Mouse (Mus musculus) midbrain, postnatal 0 days (tissue): ENCODE results near the gene Slc46a1. TPM values are rescaled to one million over a fixed set of nuclear protein-coding genes. Genes with fewer than 3 reads are reported as not detected.
A peak's percentile ranks its signal among the peaks of the same experiment; 100 is the strongest.

ENCODE experiments used
- ATAC-seq: fragments of 200-750 bp; cut with Nextera tagmentation; 2 replicates; pipeline ENCODE4 v1.8.0; 2017; ENCODE audit warnings: moderate number of reproducible peaks, mild to moderate bottlenecking, moderate TSS enrichment, moderate library complexity; ENCODE audit not compliant: low FRiP score
- DNase-seq: peaks from one replicate; pipeline ENCODE4 v3.0.0-alpha.2; 2015; ENCODE audit warnings: low spot score
- H3K27ac ChIP-seq: fragments of 300-500 bp; sonication (generic); 2 replicates; pipeline ENCODE4 v1.5.1; 2014; ENCODE audit warnings: low read depth, mild to moderate bottlenecking, low read length, mixed read lengths
- H3K27me3 ChIP-seq: fragments of 300-500 bp; sonication (generic); 2 replicates; pipeline ENCODE4 v1.6.1; 2014; ENCODE audit warnings: low read length, control low read depth, mixed read lengths; ENCODE audit not compliant: insufficient read depth
- H3K36me3 ChIP-seq: fragments of 300-500 bp; sonication (generic); 2 replicates; pipeline ENCODE4 v1.6.1; 2014; ENCODE audit warnings: low read length, control low read depth, mixed read lengths; ENCODE audit not compliant: insufficient read depth
- H3K4me1 ChIP-seq: fragments of 300-500 bp; sonication (generic); 2 replicates; pipeline ENCODE4 v1.6.1; 2014; ENCODE audit warnings: mild to moderate bottlenecking, control low read depth, antibody characterized with exemption, low read length, mixed read lengths; ENCODE audit not compliant: insufficient read depth
- H3K4me2 ChIP-seq: fragments of 300-500 bp; sonication (generic); 2 replicates; pipeline ENCODE4 v1.6.1; 2014; ENCODE audit warnings: low read depth, mild to moderate bottlenecking, low read length, mixed read lengths; ENCODE audit not compliant: poor library complexity, severe bottlenecking
- H3K4me3 ChIP-seq: fragments of 300-500 bp; sonication (generic); 2 replicates; pipeline ENCODE4 v1.5.1; 2014; ENCODE audit warnings: low read depth, mild to moderate bottlenecking, low read length, moderate library complexity
- H3K9ac ChIP-seq: fragments of 300-500 bp; sonication (generic); replicated peaks from 2 replicates; pipeline ENCODE4 v1.6.1; 2014; ENCODE audit warnings: mild to moderate bottlenecking, low read length, moderate library complexity, mixed read lengths; ENCODE audit not compliant: poor library complexity, severe bottlenecking
- H3K9me3 ChIP-seq: fragments of 300-500 bp; sonication (generic); 2 replicates; pipeline ENCODE4 v1.6.1; 2016; ENCODE audit warnings: low read length, control low read depth
- CTCF ChIP-seq: IDR thresholded peaks from 2 replicates; pipeline ENCODE4 v1.5.1; 2016; ENCODE audit warnings: antibody characterized with exemption, mild to moderate bottlenecking
- whole genome bisulfite sequencing: fragments of 180-500 bp; shearing (Covaris S2); extraction: QIAGEN DNeasy Blood & Tissue Kit; methylation state at CpG from one replicate; pipeline ENCODE4 v1.1.7; 2014; 5-methylcytosine and 5-hydroxymethylcytosine counted together
- polyA plus RNA-seq: library from polyadenylated mRNA; unstranded; fragments of >200 nt; fragmentation: Nextera tagmentation; extraction: Ambion mirVana; gene quantifications from 2 replicates; pipeline ENCODE4 v1.2.1, GENCODE M21; 2015
- total RNA-seq: library from RNA; depleted of rRNA; stranded (reverse); fragments of >200 nt; gene quantifications from 2 replicates; pipeline ENCODE4 v1.2.3, GENCODE M21; 2014; rRNA removed

The Slc46a1 gene
- total and polyA plus RNA-seq, 2 experiments from 2014 or later, result 17.5 to 19.1 TPM

DNA sequence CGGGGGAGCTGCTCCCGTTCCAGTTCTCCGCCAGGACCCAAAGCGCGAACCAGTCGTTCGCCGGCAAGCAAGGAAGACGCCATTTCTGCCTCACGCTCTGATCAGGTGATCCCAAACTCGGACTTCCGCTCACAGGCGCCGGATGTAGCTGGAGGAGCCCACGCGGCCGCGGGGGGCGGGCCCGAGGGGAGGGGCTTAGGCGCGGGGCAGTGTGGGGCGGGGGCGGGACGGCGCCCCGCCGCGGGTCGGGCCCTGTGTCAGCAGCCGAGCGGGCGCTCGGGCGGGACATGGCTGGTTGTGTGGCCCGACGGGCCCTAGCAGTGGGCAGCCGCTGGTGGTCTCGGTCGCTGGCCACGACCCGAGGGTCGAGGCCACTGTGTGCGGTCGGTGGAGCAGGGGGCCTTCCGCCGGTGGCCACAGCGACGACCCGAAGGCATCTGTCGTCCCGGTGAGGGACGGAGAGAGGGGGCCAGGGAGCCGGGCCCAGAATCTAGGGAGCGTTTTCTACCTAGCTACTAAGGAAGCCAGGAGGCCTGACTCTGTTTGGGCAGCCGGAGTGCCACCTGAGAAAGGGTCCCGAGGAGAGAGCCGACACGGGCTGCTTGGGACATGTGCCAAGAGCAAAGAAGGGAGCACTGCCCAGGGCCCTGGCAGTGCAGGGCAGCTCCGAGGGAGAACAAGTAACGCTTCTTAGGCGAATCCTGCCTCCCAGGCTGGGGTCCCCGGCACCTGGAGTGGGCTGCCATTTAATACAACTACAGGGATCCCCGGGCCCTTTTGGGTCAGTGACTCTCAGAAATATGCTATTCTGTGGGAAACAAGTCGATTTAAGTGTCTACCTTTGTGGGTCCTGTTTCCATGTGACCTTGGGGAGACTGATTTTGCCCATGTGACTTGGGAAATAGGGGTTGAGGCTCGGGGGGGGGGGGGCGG, 46.8 kb downstream of the Slc46a1 start, which contains the start of the genes Tmem199 and Poldip2:
Gene Tmem199, minus strand, starts transcription at position 148 of the 933 bp plus-strand sequence.
Gene Poldip2, plus strand, starts transcription at position 169 of the 933 bp plus-strand sequence.
- H3K4me2 ChIP-seq, result peak within 1 kb of the TSS; percentile 92
- peaks cover 6% of the 10 kb centered on the region; the same call in 1 of the 2 replicates for H3K4me1 ChIP-seq
- no peaks in the 10 kb centered on the region for H3K9me3 ChIP-seq
- H3K27ac ChIP-seq, result peak within 1 kb of the TSS; percentile 88
- ATAC-seq, result peak; percentile 96
- peaks cover 22% of the 10 kb centered on the region for H3K36me3 ChIP-seq
- peak within 1 kb of the TSS; percentile 89 for H3K9ac ChIP-seq
- WGBS, result under 1% methylated on average over 59 of the region's 67 CpGs
- no peaks in the 10 kb centered on the region for H3K27me3 ChIP-seq
- peak within 1 kb of the TSS; percentile 83 for H3K4me3 ChIP-seq
- TF ChIP-seq CTCF, result 0 out of 2 replicates have a peak, but pooled peaks have one; percentile 1
- peak; percentile 96 for DNase-seq

- Histone ChIP-seq H3K27ac (no peak overlapping the region), H3K27me3 (no peaks in the 10 kb centered on the region), H3K9ac (peak overlapping the region; percentile 89; the same call in 1 of the 2 replicates), H3K36me3 (peaks cover 24% of the 10 kb centered on the region), H3K9me3 (no peaks in the 10 kb centered on the region), H3K4me3 (peak overlapping the region; percentile 83), H3K4me1 (peaks cover 6% of the 10 kb centered on the region; the same call in 1 of the 2 replicates), H3K4me2 (peak overlapping the region; percentile 92)
- 71% methylated on average over 3 of the region's 3 CpGs for WGBS
- no peak for DNase-seq
- no peak for ATAC-seq
- no peak for TF ChIP-seq CTCF
Measured at GRCm38 (mm10) chr11:78513106-78513790, 47.8 kb downstream of the Slc46a1 start.

DNA sequence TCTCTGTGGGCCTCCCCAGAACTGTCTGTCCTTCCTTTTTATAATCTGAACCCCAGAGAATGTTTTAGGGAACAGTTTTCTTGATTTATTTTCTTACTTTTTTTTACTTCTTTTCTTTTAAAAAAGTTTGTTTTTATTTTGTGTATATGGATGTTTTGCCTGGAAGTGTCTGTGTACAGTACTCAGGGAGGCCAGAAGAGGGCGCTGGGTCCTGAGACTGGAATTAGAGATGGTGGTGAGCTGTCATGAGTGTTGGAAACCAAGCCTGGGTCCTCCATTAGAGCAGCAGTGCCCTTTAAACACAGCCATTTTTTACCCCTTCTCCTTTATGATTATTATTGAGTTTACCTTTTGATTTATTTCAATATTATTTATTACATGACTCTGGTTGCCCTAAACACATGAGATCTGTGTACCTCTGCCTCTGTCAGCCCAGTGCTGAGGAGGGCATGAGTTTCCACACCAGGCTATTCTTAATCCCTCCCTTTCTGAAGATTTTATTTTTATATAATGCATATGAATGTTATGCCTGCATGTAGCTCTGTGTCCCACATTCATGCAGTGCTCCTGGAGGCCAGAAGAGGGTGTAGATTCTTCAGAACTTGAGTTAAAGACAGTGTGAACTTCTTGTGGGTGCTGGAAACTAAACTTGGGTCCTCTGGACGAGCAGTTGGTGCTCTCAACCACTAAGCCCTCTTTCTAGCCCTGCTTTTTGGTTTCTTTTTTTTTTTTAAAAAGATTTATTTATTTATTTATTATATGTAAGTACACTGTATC, 50.2 kb downstream of the Slc46a1 start:
- Histone ChIP-seq H3K4me1 (peaks cover 6% of the 10 kb centered on the region; the same call in 1 of the 2 replicates), H3K36me3 (peaks cover 38% of the 10 kb centered on the region), H3K27ac (no peak overlapping the region), H3K9ac (no peak overlapping the region), H3K4me3 (no peak overlapping the region), H3K27me3 (no peaks in the 10 kb centered on the region), H3K4me2 (no peak overlapping the region), H3K9me3 (no peaks in the 10 kb centered on the region)
- TF ChIP-seq CTCF, result peak; percentile 61
- ATAC-seq, result no peak
- DNase-seq, result no peak
- 55% methylated on average over 2 of the region's 2 CpGs for WGBS

DNA sequence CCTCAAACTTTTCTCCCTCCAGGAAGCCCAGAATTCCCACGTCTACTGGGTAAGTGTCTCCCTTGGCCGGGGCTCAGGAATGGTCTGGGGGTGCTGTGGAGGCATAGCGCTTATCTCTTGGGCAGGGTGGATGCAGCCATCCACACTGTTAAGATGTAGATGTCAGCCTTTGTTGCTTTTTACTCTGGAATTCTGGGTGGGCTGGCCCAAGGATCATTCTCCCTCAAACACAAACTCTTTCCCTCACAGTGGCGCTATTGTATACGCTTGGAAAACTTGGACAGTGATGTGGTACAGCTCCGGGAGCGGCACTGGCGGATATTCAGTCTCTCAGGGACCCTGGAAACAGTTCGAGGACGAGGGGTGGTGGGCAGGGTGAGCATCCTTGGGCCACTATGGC, 53.4 kb downstream of the Slc46a1 start:
- Histone ChIP-seq H3K36me3 (peaks cover 68% of the 10 kb centered on the region), H3K4me1 (no peaks in the 10 kb centered on the region), H3K27me3 (no peaks in the 10 kb centered on the region), H3K9ac (no peak overlapping the region), H3K4me2 (no peak overlapping the region), H3K9me3 (no peaks in the 10 kb centered on the region), H3K4me3 (no peak overlapping the region), H3K27ac (no peak overlapping the region)
- WGBS, result 86% methylated on average over 10 of the region's 10 CpGs
- ATAC-seq, result no peak
- DNase-seq, result no peak
- no peak for TF ChIP-seq CTCF

Other genes starting within 250 kb of the Slc46a1 start
- gene Sdf2, start 220.0 kb upstream of the Slc46a1 start, total RNA-seq, result 76.3 and 106 TPM in 2 replicates
- 114 and 115 TPM in 2 replicates for gene Sdf2, start 220.0 kb upstream of the Slc46a1 start, polyA plus RNA-seq
- 37.4 and 37.6 TPM in 2 replicates for gene Supt6, start 219.7 kb upstream of the Slc46a1 start, total RNA-seq
- 19.0 and 19.4 TPM in 2 replicates for gene Supt6, start 219.7 kb upstream of the Slc46a1 start, polyA plus RNA-seq
- 71.1 and 71.4 TPM in 2 replicates for gene 2610507B11Rik, start 203.9 kb upstream of the Slc46a1 start, total RNA-seq
- gene 2610507B11Rik, start 203.9 kb upstream of the Slc46a1 start, polyA plus RNA-seq, result 40.8 and 49.2 TPM in 2 replicates
- 0.22 and 0.38 TPM in 2 replicates for gene BC030499, start 174.9 kb upstream of the Slc46a1 start, total RNA-seq
- 0.12 TPM in 1 of 2 replicates, not detected in the other for gene BC030499, start 174.9 kb upstream of the Slc46a1 start, polyA plus RNA-seq
- 3.1 and 3.6 TPM in 2 replicates for gene Spag5, start 164.2 kb upstream of the Slc46a1 start, total RNA-seq
- gene Spag5, start 164.2 kb upstream of the Slc46a1 start, polyA plus RNA-seq, result 2.2 and 2.4 TPM in 2 replicates
- gene Aldoc, start 142.7 kb upstream of the Slc46a1 start, total RNA-seq, result 265 and 359 TPM in 2 replicates
- gene Aldoc, start 142.7 kb upstream of the Slc46a1 start, polyA plus RNA-seq, result 224 and 305 TPM in 2 replicates
- 62.4 and 67.2 TPM in 2 replicates for gene Pigs, start 137.3 kb upstream of the Slc46a1 start, total RNA-seq
- gene Pigs, start 137.3 kb upstream of the Slc46a1 start, polyA plus RNA-seq, result 82.6 and 91.0 TPM in 2 replicates
- gene Unc119, start 122.2 kb upstream of the Slc46a1 start, total RNA-seq, result 93.5 and 141 TPM in 2 replicates
- gene Unc119, start 122.2 kb upstream of the Slc46a1 start, polyA plus RNA-seq, result 79.6 and 83.4 TPM in 2 replicates
- gene Foxn1, start 79.1 kb upstream of the Slc46a1 start, total RNA-seq, result not detected in 2 replicates
- gene Foxn1, start 79.1 kb upstream of the Slc46a1 start, polyA plus RNA-seq, result not detected in 2 replicates
- not detected in 2 replicates for gene Slc13a2, start 43.5 kb upstream of the Slc46a1 start, total RNA-seq
- not detected in 2 replicates for gene Slc13a2, start 43.5 kb upstream of the Slc46a1 start, polyA plus RNA-seq
- gene Sarm1, start 32.1 kb downstream of the Slc46a1 start, total RNA-seq, result 63.2 and 66.3 TPM in 2 replicates
- 39.8 and 40.1 TPM in 2 replicates for gene Sarm1, start 32.1 kb downstream of the Slc46a1 start, polyA plus RNA-seq
- 114 and 120 TPM in 2 replicates for gene Vtn, start 33.4 kb downstream of the Slc46a1 start, total RNA-seq
- gene Vtn, start 33.4 kb downstream of the Slc46a1 start, polyA plus RNA-seq, result 139 and 160 TPM in 2 replicates
- 0.71 TPM in 1 of 2 replicates, not detected in the other for gene Sebox, start 37.8 kb downstream of the Slc46a1 start, total RNA-seq
- not detected in 2 replicates for gene Sebox, start 37.8 kb downstream of the Slc46a1 start, polyA plus RNA-seq
- gene Tmem199, start 46.5 kb downstream of the Slc46a1 start, total RNA-seq, result 46.2 and 48.2 TPM in 2 replicates
- gene Tmem199, start 46.5 kb downstream of the Slc46a1 start, polyA plus RNA-seq, result 92.4 and 96.0 TPM in 2 replicates
- gene Poldip2, start 46.5 kb downstream of the Slc46a1 start, total RNA-seq, result 145 and 149 TPM in 2 replicates
- gene Poldip2, start 46.5 kb downstream of the Slc46a1 start, polyA plus RNA-seq, result 159 and 176 TPM in 2 replicates
- 38.2 and 40.5 TPM in 2 replicates for gene Tnfaip1, start 70.6 kb downstream of the Slc46a1 start, total RNA-seq
- gene Tnfaip1, start 70.6 kb downstream of the Slc46a1 start, polyA plus RNA-seq, result 59.1 and 62.7 TPM in 2 replicates
- gene Ift20, start 70.7 kb downstream of the Slc46a1 start, total RNA-seq, result 133 and 155 TPM in 2 replicates
- gene Ift20, start 70.7 kb downstream of the Slc46a1 start, polyA plus RNA-seq, result 142 and 148 TPM in 2 replicates
- gene Tmem97, start 85.1 kb downstream of the Slc46a1 start, total RNA-seq, result 38.4 and 45.5 TPM in 2 replicates
- 41.4 and 42.6 TPM in 2 replicates for gene Tmem97, start 85.1 kb downstream of the Slc46a1 start, polyA plus RNA-seq
- gene Nlk, start 231.7 kb downstream of the Slc46a1 start, total RNA-seq, result 39.7 and 44.4 TPM in 2 replicates
- gene Nlk, start 231.7 kb downstream of the Slc46a1 start, polyA plus RNA-seq, result 21.9 and 25.0 TPM in 2 replicates